Mouse (Mus musculus) ES-Bruce4 (cell line): ENCODE results near the gene Ltbp4.

Experiments
- CTCF ChIP-seq: IDR thresholded peaks from one replicate; pipeline ENCODE4 v1.8.1; 2011; ENCODE audit warnings: low read depth, low read length
- EP300 ChIP-seq: IDR thresholded peaks from 2 replicates; pipeline ENCODE4 v1.6.1; 2011; ENCODE audit warnings: low read depth, low read length; ENCODE audit not compliant: insufficient read depth
- POLR2A ChIP-seq: IDR thresholded peaks from one replicate; pipeline ENCODE4 v1.8.1; 2011; ENCODE audit warnings: low read length; ENCODE audit not compliant: insufficient read depth

- TF ChIP-seq POLR2A = peak; percentile 82
- TF ChIP-seq CTCF = peak; percentile 97
- TF ChIP-seq EP300 = peak; percentile 67; the same call in 1 of the 2 replicates
Measured at GRCm38 (mm10) chr7:27335928-27336823, 1.3 kb downstream of the Ltbp4 start.
